Mouse (Mus musculus) embryonic facial prominence, embryonic 14.5 days (tissue): Measurements from ENCODE around the gene Tns1. TPM values are rescaled to one million over a fixed set of nuclear protein-coding genes. Genes with fewer than 3 reads are reported as not detected.
A peak's percentile ranks its signal among the peaks of the same experiment; 100 is the strongest.

Source experiments
- ATAC-seq: fragments of 200-750 bp; cut with Nextera tagmentation; 2 replicates; pipeline ENCODE4 v1.8.0; 2017; ENCODE audit warnings: low read depth, moderate number of reproducible peaks, moderate TSS enrichment
- DNase-seq: peaks from one replicate; pipeline ENCODE4 v3.0.0-alpha.2; 2015; ENCODE audit warnings: low spot score
- H3K27ac ChIP-seq: fragments of 300-500 bp; sonication (generic); replicated peaks from 2 replicates; pipeline ENCODE4 v1.5.1; 2014; ENCODE audit warnings: low read depth, mild to moderate bottlenecking, low read length, moderate library complexity
- H3K27me3 ChIP-seq: fragments of 300-500 bp; sonication (generic); replicated peaks from 2 replicates; pipeline ENCODE4 v1.6.1; 2014; ENCODE audit warnings: low read length; ENCODE audit not compliant: control insufficient read depth, insufficient read depth
- H3K36me3 ChIP-seq: fragments of 300-500 bp; sonication (generic); 2 replicates; pipeline ENCODE4 v1.6.1; 2014; ENCODE audit warnings: low read length, mixed read lengths; ENCODE audit not compliant: control insufficient read depth, insufficient read depth
- H3K4me1 ChIP-seq: fragments of 300-500 bp; sonication (generic); 2 replicates; pipeline ENCODE4 v1.6.1; 2014; ENCODE audit warnings: antibody characterized with exemption, low read length; ENCODE audit not compliant: control insufficient read depth, insufficient read depth
- H3K4me2 ChIP-seq: fragments of 300-500 bp; sonication (generic); 2 replicates; pipeline ENCODE4 v1.6.1; 2014; ENCODE audit warnings: low read depth, mild to moderate bottlenecking, low read length, moderate library complexity, mixed read lengths
- H3K4me3 ChIP-seq: fragments of 300-500 bp; sonication (generic); 2 replicates; pipeline ENCODE4 v1.5.1; 2014; ENCODE audit warnings: low read depth, mild to moderate bottlenecking, low read length
- H3K9ac ChIP-seq: fragments of 300-500 bp; sonication (generic); 2 replicates; pipeline ENCODE4 v1.6.1; 2014; ENCODE audit warnings: low read depth, mild to moderate bottlenecking, low read length, moderate library complexity, mixed read lengths
- H3K9me3 ChIP-seq: fragments of 300-500 bp; sonication (generic); 2 replicates; pipeline ENCODE4 v1.6.1; 2016; ENCODE audit warnings: low read length; ENCODE audit not compliant: control insufficient read depth
- WGBS: fragments of 180-500 bp; shearing (Covaris S2); extraction: QIAGEN DNeasy Blood & Tissue Kit; methylation state at CpG from one replicate; pipeline ENCODE4 v1.1.7; 2014; 5-methylcytosine and 5-hydroxymethylcytosine counted together
- polyA plus RNA-seq: library from polyadenylated mRNA; unstranded; fragments of >200 nt; fragmentation: Nextera tagmentation; extraction: Ambion mirVana; gene quantifications from 2 replicates; pipeline ENCODE4 v1.2.1, GENCODE M21; 2014

Tns1 gene
- polyA plus RNA-seq, 1 experiment from 2014 or later, result 58.5 TPM

DNA sequence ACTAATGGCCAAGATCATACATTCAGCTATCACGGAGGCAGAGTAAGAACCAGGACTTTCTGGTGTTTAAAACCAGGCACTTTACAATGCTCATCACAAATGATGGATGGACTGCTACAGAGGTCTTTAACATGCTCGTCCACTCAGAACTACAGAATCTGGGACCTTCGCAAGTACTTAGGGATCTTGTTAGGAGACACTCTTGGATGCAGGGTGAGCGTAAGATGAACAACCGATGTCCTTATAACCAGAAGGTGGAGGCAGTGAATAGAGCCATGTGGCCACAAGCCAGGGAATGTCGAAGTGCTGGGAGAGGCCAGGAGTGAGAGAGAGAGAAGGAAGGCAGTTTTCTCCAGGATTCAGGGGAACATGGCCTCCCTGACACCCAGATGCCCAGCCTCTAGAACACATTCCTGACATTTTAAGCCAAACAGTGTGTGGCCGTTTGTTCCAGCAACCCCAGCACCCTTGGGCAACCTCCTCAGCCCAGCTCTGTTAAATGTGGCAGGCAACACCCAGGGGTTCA lies 130.3 kb downstream of the Tns1 start:
- Histone ChIP-seq H3K9me3 (no peaks in the 10 kb centered on the region), H3K9ac (no peak overlapping the region), H3K27ac (no peak overlapping the region), H3K4me2 (no peak overlapping the region), H3K36me3 (peaks cover 64% of the 10 kb centered on the region), H3K4me1 (peaks cover 10% of the 10 kb centered on the region), H3K27me3 (no peaks in the 10 kb centered on the region), H3K4me3 (no peak overlapping the region)
- 74% methylated on average over 7 of the region's 7 CpGs for WGBS
- ATAC-seq (no peak), DNase-seq (peak; percentile 61)

DNA sequence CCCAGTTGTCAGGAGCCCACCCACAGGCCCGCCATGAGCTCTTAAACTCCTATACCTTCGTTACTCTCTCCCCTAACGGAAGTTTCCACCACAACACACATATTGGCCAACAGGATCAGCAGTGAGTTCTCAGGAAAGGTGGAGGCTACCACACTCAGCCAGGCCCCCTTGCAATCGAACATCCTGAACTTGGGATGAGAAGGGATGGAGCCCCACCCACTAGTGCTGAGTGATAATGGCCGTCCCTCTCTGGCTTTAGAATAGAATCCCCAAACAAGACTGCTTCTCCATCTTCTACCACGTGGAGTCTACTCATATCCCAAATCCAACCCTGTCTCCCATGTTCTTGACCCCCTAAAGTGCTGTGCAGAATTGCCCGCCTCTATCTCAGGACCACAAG lies 131.0 kb downstream of the Tns1 start:
- DNase-seq, result no peak
- peaks cover 70% of the 10 kb centered on the region for H3K36me3 ChIP-seq
- H3K4me1 ChIP-seq, result peaks cover 3% of the 10 kb centered on the region
- no peak for ATAC-seq
- no peak overlapping the region for H3K4me3 ChIP-seq
- H3K9ac ChIP-seq, result no peak overlapping the region
- H3K4me2 ChIP-seq, result no peak overlapping the region
- H3K27ac ChIP-seq, result no peak overlapping the region
- 79% methylated on average over 7 of the region's 7 CpGs for WGBS
- no peaks in the 10 kb centered on the region for H3K9me3 ChIP-seq
- H3K27me3 ChIP-seq, result no peaks in the 10 kb centered on the region

DNA sequence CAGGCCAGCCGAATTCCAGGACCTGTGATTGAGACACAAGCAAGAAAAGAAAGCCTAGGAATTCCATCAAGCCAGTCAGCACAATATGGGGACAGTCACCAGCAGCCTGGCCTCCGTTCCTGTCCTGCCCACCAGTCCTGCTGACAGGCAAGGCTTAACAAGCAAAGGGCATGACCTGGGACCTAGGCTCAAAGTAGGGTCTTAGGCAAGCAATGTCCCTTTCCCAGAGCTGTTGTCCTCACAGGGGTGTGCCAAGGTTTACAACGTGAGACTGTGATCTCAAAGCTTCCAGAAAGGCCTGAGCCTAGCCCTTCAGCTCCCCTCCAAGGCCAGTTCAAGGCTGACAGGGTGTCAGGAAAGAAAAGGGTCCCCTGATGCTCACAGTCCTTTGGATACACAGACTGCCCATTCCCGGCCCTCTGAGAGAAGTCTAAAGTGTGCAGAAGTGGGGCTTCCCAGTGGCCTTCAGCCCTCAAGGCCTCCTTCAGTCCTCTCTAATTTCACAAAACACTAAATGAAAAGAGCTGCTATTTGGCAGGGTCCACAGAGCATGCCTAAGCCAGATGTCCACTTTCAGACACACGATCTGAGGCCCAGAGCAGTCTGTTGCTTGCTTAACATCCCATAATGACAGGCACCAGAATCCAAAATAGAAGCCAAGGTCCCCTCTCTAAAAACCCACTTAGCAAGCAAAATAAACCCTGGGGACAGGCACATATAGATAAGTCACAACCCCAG lies 131.9 kb downstream of the Tns1 start:
- H3K36me3 ChIP-seq, result peaks cover 70% of the 10 kb centered on the region
- H3K27ac ChIP-seq, result no peak overlapping the region

DNA sequence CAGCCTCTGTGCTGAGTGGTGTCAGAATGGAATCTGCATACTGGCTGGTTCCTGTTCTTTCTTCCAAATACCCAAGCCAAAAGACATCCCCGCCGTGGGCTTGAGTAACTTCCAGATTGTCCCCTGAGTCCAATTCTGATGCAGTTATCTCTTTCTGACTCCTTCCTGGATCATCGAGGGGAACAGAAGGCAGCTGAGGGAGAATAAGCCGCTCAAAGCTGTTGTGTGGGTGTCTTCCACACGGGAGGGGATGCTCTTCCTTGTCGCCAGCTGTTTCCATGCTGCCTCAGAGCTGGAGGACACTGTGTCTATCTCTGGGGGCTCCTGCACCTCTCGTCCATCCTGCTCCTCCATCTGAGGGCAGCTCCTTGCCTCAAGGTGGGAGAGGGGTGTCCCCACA lies 133.0 kb downstream of the Tns1 start:
- no peak overlapping the region for H3K4me2 ChIP-seq
- DNase-seq (no peak), ATAC-seq (no peak)
- no peaks in the 10 kb centered on the region for H3K9me3 ChIP-seq
- H3K27ac ChIP-seq, result no peak overlapping the region
- no peaks in the 10 kb centered on the region; the same call in 1 of the 2 replicates for H3K4me1 ChIP-seq
- WGBS, result 68% methylated on average over 7 of the region's 7 CpGs
- H3K9ac ChIP-seq, result no peak overlapping the region
- H3K4me3 ChIP-seq, result no peak overlapping the region
- H3K27me3 ChIP-seq, result no peaks in the 10 kb centered on the region
- peaks cover 60% of the 10 kb centered on the region for H3K36me3 ChIP-seq

More for the DNA sequence above, 131.9 kb downstream of the Tns1 start:
- H3K27me3 ChIP-seq, result no peaks in the 10 kb centered on the region
- WGBS, result 49% methylated on average over 5 of the region's 5 CpGs
- no peaks in the 10 kb centered on the region for H3K9me3 ChIP-seq
- DNase-seq (no peak), ATAC-seq (no peak)
- no peak overlapping the region for H3K4me2 ChIP-seq
- H3K4me3 ChIP-seq, result no peak overlapping the region
- no peak overlapping the region for H3K9ac ChIP-seq
- H3K4me1 ChIP-seq, result no peaks in the 10 kb centered on the region; the same call in 1 of the 2 replicates

DNA sequence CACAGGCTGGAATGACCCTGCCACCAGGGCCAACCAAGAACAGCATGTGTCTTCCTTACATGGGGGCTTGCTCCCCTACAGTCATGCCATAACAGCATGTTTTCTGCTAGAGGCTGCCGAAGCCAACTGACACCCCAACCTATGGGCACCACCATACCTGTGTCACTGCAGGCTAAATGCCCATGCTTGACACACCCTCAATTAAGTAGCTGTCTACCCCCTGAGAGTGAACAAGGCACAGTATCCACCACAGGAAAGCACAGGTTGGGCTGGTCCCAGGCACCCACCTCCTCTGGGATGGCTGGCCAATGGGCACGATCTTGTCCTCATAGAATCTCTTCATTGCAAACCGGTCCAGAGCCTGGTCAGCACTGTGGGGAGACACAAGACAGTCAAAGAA lies 134.2 kb downstream of the Tns1 start:
- no peaks in the 10 kb centered on the region for H3K27me3 ChIP-seq
- no peaks in the 10 kb centered on the region; the same call in 1 of the 2 replicates for H3K4me1 ChIP-seq
- DNase-seq (no peak), ATAC-seq (no peak)
- no peak overlapping the region for H3K4me2 ChIP-seq
- 78% methylated on average over 3 of the region's 3 CpGs for WGBS
- H3K36me3 ChIP-seq, result peaks cover 59% of the 10 kb centered on the region
- H3K9ac ChIP-seq, result no peak overlapping the region
- H3K4me3 ChIP-seq, result no peak overlapping the region
- no peaks in the 10 kb centered on the region for H3K9me3 ChIP-seq
- H3K27ac ChIP-seq, result no peak overlapping the region

DNA sequence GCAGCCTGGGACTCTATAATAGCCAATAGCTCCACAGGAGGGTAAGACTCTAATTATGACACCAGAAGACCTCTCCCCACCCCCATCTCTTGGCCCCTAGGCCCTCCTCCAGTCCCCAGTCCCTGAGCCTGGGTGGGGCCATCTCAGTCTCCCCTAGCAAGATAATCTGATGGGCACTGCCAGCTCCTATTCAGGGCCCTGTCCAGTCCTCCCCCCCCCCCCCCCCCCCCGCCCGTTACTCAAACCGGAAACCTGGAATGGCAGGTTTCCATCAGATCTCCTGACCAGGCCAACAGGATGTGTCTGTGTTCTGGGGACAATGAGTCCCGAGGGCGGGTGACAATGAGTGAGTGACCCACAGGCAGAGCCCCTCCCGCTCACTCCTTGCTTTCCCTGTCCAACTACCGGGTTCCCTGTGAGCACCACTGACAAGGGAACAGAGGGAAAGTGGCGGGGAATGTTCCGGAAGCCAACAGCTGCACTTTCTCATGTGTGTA lies 136.5 kb downstream of the Tns1 start:
- no peak for ATAC-seq

DNA sequence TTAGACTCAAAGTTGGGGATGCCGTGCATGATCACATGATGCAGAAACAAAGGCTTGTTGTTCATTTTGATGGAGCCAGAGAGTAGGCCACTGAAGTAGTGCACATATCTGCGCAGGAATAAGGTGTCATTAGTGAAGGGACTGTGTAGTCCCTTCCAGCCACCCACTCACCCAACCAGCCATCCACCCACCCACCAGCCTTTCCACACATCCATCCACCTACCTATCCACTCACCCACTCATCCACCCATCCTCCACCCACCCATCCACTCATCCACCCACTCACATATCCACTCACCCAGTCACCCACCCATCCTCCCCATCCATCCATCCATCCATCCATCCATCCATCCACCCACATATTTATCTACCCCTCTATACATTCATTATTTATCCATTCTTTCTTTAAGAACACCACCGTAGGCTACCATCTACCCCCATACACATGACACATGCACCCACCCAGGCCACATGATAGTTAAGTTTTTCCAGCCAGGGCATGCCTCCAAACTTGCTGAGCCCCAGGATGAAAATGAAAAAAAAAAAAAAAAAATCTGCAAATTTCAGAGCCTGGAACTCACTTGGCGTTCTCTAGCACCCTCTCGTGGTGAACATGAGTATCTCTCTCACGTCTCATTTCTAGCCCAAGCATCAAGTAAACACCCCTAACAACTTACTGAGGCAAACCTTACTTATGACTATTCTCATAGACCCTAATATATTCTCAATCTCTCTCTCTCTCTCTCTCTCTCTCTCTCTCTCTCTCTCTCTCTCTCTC lies 137.8 kb downstream of the Tns1 start:
- WGBS, result 43% methylated on average over 6 of the region's 6 CpGs
- 0 out of 2 replicates have a peak, but pooled peaks have one; percentile 17 for ATAC-seq

More for the DNA sequence above, 136.5 kb downstream of the Tns1 start:
- peak; percentile 44 for DNase-seq
- no peaks in the 10 kb centered on the region for H3K27me3 ChIP-seq
- WGBS, result 68% methylated on average over 6 of the region's 9 CpGs
- no peak overlapping the region for H3K27ac ChIP-seq
- H3K4me2 ChIP-seq, result no peak overlapping the region
- H3K4me1 ChIP-seq, result no peaks in the 10 kb centered on the region
- no peak overlapping the region for H3K4me3 ChIP-seq
- no peak overlapping the region for H3K9ac ChIP-seq
- peaks cover 74% of the 10 kb centered on the region for H3K36me3 ChIP-seq
- H3K9me3 ChIP-seq, result no peaks in the 10 kb centered on the region

DNA sequence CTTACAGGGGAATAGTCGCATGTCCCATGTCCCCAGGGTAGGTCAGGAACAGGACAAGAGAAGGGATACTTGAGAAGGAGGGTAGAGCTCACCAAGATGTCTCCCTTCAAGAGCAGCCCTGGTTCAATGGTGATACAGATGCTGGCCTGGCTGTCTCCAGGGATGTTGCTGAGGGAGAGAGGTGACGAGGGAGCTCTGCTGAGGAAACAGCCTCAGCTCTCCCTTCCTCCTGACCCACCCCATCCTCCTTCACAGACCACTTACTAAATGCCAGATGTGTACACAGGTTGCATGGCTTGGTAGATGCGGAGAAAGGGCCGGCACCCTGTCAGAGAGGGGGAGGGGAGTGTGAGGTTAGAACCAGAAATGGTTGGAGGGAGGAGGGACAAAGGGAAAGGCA lies 138.6 kb downstream of the Tns1 start:
- no peaks in the 10 kb centered on the region for H3K27me3 ChIP-seq
- DNase-seq (no peak), ATAC-seq (no peak)
- no peak overlapping the region for H3K27ac ChIP-seq
- H3K9ac ChIP-seq, result no peak overlapping the region
- no peak overlapping the region for H3K4me2 ChIP-seq
- WGBS, result 77% methylated on average over 4 of the region's 4 CpGs
- no peak overlapping the region for H3K4me3 ChIP-seq
- no peaks in the 10 kb centered on the region for H3K9me3 ChIP-seq
- H3K36me3 ChIP-seq, result peaks cover 75% of the 10 kb centered on the region
- no peaks in the 10 kb centered on the region for H3K4me1 ChIP-seq

More for the DNA sequence above, 137.8 kb downstream of the Tns1 start:
- Histone ChIP-seq H3K9ac (no peak overlapping the region), H3K9me3 (no peaks in the 10 kb centered on the region), H3K36me3 (peaks cover 77% of the 10 kb centered on the region), H3K27me3 (no peaks in the 10 kb centered on the region), H3K27ac (no peak overlapping the region), H3K4me3 (no peak overlapping the region), H3K4me1 (no peaks in the 10 kb centered on the region), H3K4me2 (no peak overlapping the region)
- DNase-seq, result peak; percentile 80
